Mouse (Mus musculus) neural tube, embryonic 14.5 days (tissue): ENCODE data around the gene Gstm4. TPM values are rescaled to one million over a fixed set of nuclear protein-coding genes. Genes with fewer than 3 reads are reported as not detected.

Source experiments
- polyA plus RNA-seq: library from polyadenylated mRNA; unstranded; fragments of >200 nt; fragmentation: Nextera tagmentation; extraction: Ambion mirVana; gene quantifications from 2 replicates; pipeline ENCODE4 v1.2.1, GENCODE M21; 2014

Gene Gstm4
- polyA plus RNA-seq, 1 experiment from 2014 or later, result 18.6 TPM

Other genes with a start within 250 kb of the Gstm4 start
- gene Eps8l3, start 167.7 kb downstream of the Gstm4 start, polyA plus RNA-seq, result not detected in 2 replicates
- 261 and 263 TPM in 2 replicates for gene Gstm5, start 149.1 kb downstream of the Gstm4 start, polyA plus RNA-seq
- gene Gstm7, start 113.1 kb downstream of the Gstm4 start, polyA plus RNA-seq, result 69.3 and 70.4 TPM in 2 replicates
- gene Gstm6, start 101.1 kb downstream of the Gstm4 start, polyA plus RNA-seq, result 7.4 and 13.2 TPM in 2 replicates
- gene Gstm3, start 75.6 kb downstream of the Gstm4 start, polyA plus RNA-seq, result not detected in 2 replicates
- 1.2 and 6.6 TPM in 2 replicates for gene Gstm2, start 58.4 kb downstream of the Gstm4 start, polyA plus RNA-seq
- gene Gstm1, start 26.9 kb downstream of the Gstm4 start, polyA plus RNA-seq, result 123 and 186 TPM in 2 replicates
- 51.7 and 53.5 TPM in 2 replicates for gene Ampd2, start 41.8 kb upstream of the Gstm4 start, polyA plus RNA-seq
- gene Gnat2, start 47.9 kb upstream of the Gstm4 start, polyA plus RNA-seq, result 0.24 TPM in 1 of 2 replicates, not detected in the other
- 108 and 141 TPM in 2 replicates for gene Gnai3, start 101.3 kb upstream of the Gstm4 start, polyA plus RNA-seq
- 2.7 and 4.5 TPM in 2 replicates for gene Gpr61, start 110.0 kb upstream of the Gstm4 start, polyA plus RNA-seq
- gene Amigo1, start 141.4 kb upstream of the Gstm4 start, polyA plus RNA-seq, result 11.2 TPM in 2 replicates
- gene Cyb561d1, start 156.3 kb upstream of the Gstm4 start, polyA plus RNA-seq, result 2.0 and 2.3 TPM in 2 replicates
- gene Atxn7l2, start 166.0 kb upstream of the Gstm4 start, polyA plus RNA-seq, result 22.0 and 24.0 TPM in 2 replicates
- 0.14 and 0.32 TPM in 2 replicates for gene Sypl2, start 181.8 kb upstream of the Gstm4 start, polyA plus RNA-seq
- gene Psma5, start 212.0 kb upstream of the Gstm4 start, polyA plus RNA-seq, result 243 TPM in 2 replicates
- 19.4 and 26.7 TPM in 2 replicates for gene Sort1, start 239.2 kb upstream of the Gstm4 start, polyA plus RNA-seq